Mouse (Mus musculus) retina, adult 2 months (tissue): ENCODE data around the gene Col1a2.

ENCODE experiments used
- DNase-seq: peaks from one replicate; pipeline ENCODE4 v3.0.0-alpha.2; 2012; ENCODE audit warnings: low read depth, low spot score

Gene Col1a2

DNA sequence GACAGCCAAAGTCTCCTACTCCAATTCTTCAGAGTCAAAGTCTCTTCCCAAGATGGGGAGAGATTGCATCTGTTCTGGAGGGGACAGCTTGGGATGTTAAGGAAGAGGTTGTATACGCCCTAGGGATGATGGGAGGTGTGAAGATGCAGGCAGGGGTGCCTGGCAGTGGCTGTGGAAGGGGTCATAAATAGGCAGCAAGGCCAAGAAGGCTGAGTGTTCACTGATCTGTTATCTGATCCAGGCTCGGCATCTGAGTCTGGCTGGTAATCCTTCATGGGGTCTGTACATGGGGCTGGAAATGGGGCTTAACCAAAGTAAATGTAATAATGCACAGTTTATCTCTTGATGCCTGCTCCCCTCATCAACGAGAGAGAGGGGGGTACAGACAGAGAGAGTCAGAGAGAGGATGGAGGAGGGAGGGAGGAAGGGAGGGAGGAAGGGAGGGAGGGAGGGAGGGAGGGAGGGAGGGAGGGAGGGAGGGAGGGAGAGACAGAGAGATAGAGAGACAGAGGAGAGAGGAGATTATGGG, at the start of gene Col1a2:
TSS of gene Col1a2 (plus strand) at position 212 of the 529 bp plus-strand sequence.
- DNase-seq, result no peak

GRCm38 (mm10) chr6:4455518-4455917, 49.1 kb upstream of the Col1a2 start:
- DNase-seq, result no peak

DNA sequence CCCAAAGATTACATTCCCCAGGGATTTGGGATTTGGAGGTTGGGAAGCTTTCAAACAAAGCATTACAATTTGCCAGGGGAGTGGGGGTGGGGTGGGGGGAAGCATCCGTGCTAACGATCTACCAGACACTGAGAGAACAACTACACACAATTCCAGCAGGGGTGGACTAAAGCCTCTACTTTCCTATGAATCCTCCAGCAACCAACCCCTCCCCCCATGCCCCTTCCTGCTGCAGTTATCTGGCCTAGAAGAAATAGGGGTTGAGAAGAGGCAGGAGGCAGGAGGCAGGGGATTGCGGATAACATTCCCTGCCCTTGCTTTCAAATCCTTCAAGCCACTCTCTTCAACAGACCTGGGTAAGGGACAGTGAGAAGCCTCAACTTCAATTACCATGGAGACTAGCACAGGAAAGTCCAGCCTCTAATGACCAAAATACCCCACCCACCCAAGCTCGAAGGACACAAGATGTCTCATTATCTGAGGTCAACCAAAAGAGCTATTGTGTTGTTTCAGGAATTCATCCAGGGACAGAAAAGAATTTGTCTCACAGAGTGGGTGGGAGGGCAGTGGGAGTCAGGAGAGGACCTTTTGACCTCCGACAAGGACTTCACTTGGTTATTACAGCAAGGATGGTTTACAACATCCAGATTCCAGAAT, 48.5 kb upstream of the Col1a2 start:
- DNase-seq, result no peak

GRCm38 (mm10) chr6:4456691-4457447, 47.7 kb upstream of the Col1a2 start:
- no peak for DNase-seq

GRCm38 (mm10) chr6:4457555-4457996, 47.0 kb upstream of the Col1a2 start:
- no peak for DNase-seq

GRCm38 (mm10) chr6:4465320-4465719, 39.3 kb upstream of the Col1a2 start:
- no peak for DNase-seq

GRCm38 (mm10) chr6:4483577-4483936, 21.1 kb upstream of the Col1a2 start:
- no peak for DNase-seq

- DNase-seq, result no peak
Observed at GRCm38 (mm10) chr6:4483937-4484601, 20.5 kb upstream of the Col1a2 start.

GRCm38 (mm10) chr6:4488349-4488748, 16.3 kb upstream of the Col1a2 start:
- DNase-seq, result no peak

DNA sequence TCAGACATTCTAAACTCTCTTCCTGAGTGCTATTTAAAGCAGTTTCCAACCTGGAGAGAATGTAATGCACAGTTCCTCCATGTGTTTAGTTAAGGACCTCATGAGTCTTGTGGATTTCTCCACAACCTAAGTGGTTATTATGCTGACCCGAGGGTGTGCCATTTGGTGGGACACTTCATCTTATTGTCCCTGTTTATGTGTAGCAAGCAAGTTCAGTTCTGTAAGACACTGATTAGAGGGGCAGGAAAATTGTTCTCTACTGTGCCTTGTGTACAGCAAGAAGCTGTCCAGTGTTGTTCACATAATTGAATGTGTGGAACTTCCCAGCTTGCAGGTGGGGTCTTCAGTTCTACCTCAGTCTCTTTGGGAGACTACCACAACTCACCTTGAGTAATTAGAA, 15.6 kb upstream of the Col1a2 start:
- DNase-seq, result no peak

DNA sequence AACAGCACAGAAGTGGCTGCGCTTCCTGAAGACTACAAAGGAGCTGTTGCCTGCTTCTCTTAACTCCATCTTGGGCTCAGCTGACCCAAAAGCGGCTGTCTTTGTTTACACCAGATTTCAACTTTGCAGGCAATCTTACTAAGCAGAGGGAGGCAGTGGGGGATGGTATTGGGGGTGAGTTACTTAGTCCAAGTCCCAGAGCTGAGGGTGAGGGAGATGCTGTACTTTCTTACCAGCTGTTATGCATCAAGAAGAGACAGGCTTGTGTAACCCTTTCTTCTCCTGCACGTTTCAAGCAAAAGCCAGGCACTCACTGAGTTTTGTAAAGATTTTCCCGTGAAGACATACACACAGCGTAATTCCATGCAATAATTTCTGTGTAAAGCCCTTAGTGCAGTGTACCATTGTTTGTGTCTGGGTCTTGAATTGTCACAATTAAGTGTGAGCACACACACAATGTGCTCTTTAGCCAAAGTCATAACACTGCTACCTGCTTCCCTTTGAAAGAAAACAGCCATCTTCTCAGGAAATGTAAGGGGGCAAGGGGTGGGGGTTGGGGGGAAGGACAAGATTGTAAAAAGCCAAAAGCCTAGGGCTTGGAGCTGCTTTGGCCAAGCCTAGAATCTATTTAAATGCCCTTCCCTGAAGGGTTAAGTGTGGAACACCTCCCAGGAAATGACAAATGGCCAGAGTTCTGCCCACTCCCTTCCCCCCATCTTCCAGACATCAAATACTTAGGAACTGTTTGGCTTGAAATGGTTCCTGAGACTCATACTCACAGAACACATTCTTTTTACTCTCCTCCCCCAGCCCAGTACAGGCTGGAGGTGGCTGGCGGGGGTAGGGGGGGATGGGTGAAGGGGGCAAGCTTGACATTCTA, 15.0 kb upstream of the Col1a2 start:
- DNase-seq, result no peak

- DNase-seq, result no peak
Observed at GRCm38 (mm10) chr6:4493666-4494065, 10.9 kb upstream of the Col1a2 start.

DNA sequence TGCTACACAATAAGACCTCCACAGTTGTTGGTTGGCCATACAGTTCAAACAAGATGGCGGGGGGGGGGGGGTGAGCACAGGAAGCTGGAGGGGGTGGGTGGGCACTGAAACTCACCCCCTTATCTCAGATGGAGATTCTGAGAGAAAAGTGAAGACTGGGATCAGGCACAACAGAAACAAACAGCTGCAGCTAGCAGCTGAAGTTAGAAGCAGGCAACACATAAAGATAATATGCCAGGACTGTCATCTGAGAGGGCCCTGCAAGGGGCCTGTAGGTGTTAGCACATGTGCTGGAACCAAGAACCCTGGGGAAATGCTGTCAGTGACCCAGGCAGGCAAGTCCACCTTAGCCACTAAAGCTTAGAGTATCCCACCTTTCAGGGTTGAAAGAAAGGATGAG, 8.2 kb upstream of the Col1a2 start:
- DNase-seq, result no peak

DNA sequence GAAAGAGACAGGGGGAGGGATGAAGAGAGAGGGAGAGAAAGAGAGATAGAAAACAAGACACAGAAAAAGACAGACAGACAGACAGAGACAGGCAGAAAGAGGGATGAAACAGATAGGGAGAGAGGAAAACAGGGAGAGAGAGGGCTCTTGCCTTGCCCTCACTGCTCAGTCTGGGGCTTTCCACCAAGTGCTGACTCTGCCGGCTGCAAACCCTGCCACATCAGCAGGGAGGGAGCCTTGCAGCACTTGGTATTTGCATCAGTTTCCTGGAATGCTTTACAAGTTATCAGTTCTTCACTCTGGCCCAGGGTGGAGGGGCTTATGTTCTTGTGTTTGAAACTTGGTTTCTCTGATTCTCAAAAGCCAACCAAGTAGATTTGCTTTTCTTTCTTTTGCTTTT, 1.5 kb upstream of the Col1a2 start:
- no peak for DNase-seq

GRCm38 (mm10) chr6:4505158-4505997, 764 bp downstream of the Col1a2 start:
- no peak for DNase-seq

- DNase-seq, result no peak
Observed at GRCm38 (mm10) chr6:4506106-4506505, 1.5 kb downstream of the Col1a2 start.

GRCm38 (mm10) chr6:4506791-4507190, 2.2 kb downstream of the Col1a2 start:
- no peak for DNase-seq

DNA sequence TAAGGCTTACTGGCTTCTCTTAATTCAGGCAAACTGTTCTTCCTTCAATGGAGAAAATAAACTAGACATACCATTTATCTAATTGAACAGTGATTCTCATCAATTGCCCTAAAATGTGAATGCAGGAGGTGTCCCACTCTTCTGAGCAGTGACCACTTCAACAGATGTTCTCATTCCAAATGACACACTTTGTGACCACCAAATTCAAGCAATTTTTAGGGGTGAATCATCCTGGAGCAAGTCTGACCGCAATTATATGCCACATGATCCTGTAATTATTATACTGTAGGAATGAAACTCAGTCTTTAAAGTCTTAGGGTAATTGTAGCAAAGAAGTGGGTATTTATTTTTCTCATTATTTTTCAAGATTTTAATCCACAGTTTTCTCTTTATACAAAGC, 2.7 kb downstream of the Col1a2 start:
- DNase-seq, result no peak

DNA sequence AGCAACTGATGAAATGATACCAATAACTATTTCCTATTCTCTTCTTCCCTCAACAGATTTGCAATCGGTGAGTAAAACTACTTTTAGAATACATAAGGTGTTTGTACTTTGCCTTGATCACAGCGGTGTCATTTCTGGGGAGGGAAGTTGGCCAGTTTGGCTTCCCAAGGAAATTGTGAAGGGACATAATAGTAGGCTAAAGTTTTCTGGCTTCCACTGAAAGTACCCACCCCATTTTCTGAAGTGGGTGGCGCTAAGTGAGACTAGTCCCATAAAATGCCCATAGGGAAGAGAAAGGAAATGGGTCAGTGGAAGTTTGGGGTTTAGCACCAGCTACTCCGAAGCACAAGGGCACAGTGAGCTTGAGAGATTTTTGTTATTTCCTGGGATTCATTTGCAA, 3.7 kb downstream of the Col1a2 start:
- no peak for DNase-seq

- DNase-seq, result no peak
Observed at GRCm38 (mm10) chr6:4509395-4509794, 4.8 kb downstream of the Col1a2 start.

GRCm38 (mm10) chr6:4514671-4515070, 10.1 kb downstream of the Col1a2 start:
- DNase-seq, result no peak
